Mouse (Mus musculus) heart, postnatal 0 days (tissue): ENCODE measurements at regions not wholly inside any gene's neighbourhood (a gene's known extent, or its start where the extent isn't known, plus 50 kb on each side); places are given as distances from the start of the nearest gene placed in this dataset.

Source experiments
- CTCF ChIP-seq: IDR thresholded peaks from 2 replicates; pipeline ENCODE4 v1.5.1; 2016; ENCODE audit warnings: antibody characterized with exemption, control low read depth, low read depth
- EP300 ChIP-seq: IDR thresholded peaks from 2 replicates; pipeline ENCODE4 v1.6.1; 2016; ENCODE audit warnings: antibody characterized with exemption, low read depth

- TF ChIP-seq CTCF: no peak
- TF ChIP-seq EP300: no peak
Observed at GRCm38 (mm10) chr13:37550584-37550983, 205.6 kb downstream of the Ly86 start.
